Mouse (Mus musculus): ENCODE measurements around the gene Ppp6r2. TPM values are rescaled to one million over a fixed set of nuclear protein-coding genes. Genes with fewer than 3 reads are reported as not detected.

The Ppp6r2 gene
- polyA plus RNA-seq, 1 experiment: 299 TPM

GRCm38 (mm10) chr15:89288227-89288767 lies 76.9 kb downstream of the Ppp6r2 start:
- WGBS: 98% methylated on average over 23 of the region's 23 CpGs
- H3K27me3 ChIP-seq (ENCODE audit: control insufficient read depth, insufficient read depth, low read length): no peaks in the 10 kb centered on the region
- H3K4me3 ChIP-seq (ENCODE audit: control insufficient read depth, insufficient read depth, low read length): no peak overlapping the region
- peaks cover 44% of the 10 kb centered on the region for H3K36me3 ChIP-seq (ENCODE audit: control insufficient read depth, insufficient read depth, low read length)
- no peak overlapping the region for H3K27ac ChIP-seq (ENCODE audit: control insufficient read depth, insufficient read depth, low read length)
- DNase-seq: no peak
- no peak for TF ChIP-seq POLR2A (IDR thresholded peaks at IDR 0.05; ENCODE audit: control insufficient read depth, extremely low read depth, insufficient read depth, low read length, poor library complexity)
- TF ChIP-seq CTCF (IDR thresholded peaks at IDR 0.05; ENCODE audit: borderline replicate concordance, control insufficient read depth, extremely low read depth, insufficient read depth, low read length, poor library complexity): no peak
- peaks cover 18% of the 10 kb centered on the region for H3K4me1 ChIP-seq (replicated peaks; ENCODE audit: control insufficient read depth, insufficient read depth, low read length)

GRCm38 (mm10) chr15:89289455-89289854 lies 78.1 kb downstream of the Ppp6r2 start:
- DNase-seq: no peak
- Histone ChIP-seq H3K27ac (ENCODE audit: control insufficient read depth, insufficient read depth, low read length) (no peak overlapping the region), H3K4me3 (ENCODE audit: control insufficient read depth, insufficient read depth, low read length) (no peak overlapping the region), H3K27me3 (ENCODE audit: control insufficient read depth, insufficient read depth, low read length) (no peaks in the 10 kb centered on the region), H3K36me3 (ENCODE audit: control insufficient read depth, insufficient read depth, low read length) (peaks cover 55% of the 10 kb centered on the region), H3K4me1 (replicated peaks; ENCODE audit: control insufficient read depth, insufficient read depth, low read length) (peaks cover 16% of the 10 kb centered on the region)
- TF ChIP-seq POLR2A (IDR thresholded peaks at IDR 0.05; ENCODE audit: control insufficient read depth, extremely low read depth, insufficient read depth, low read length, poor library complexity): no peak
- no peak for TF ChIP-seq CTCF (IDR thresholded peaks at IDR 0.05; ENCODE audit: borderline replicate concordance, control insufficient read depth, extremely low read depth, insufficient read depth, low read length, poor library complexity)
- 99% methylated on average over 11 of the region's 11 CpGs for WGBS

GRCm38 (mm10) chr15:89291521-89291920 lies 80.2 kb downstream of the Ppp6r2 start:
- 93% methylated on average over 3 of the region's 3 CpGs for WGBS
- H3K27ac ChIP-seq (ENCODE audit: control insufficient read depth, insufficient read depth, low read length): no peak overlapping the region
- peaks cover 76% of the 10 kb centered on the region for H3K36me3 ChIP-seq (ENCODE audit: control insufficient read depth, insufficient read depth, low read length)
- no peak for TF ChIP-seq POLR2A (IDR thresholded peaks at IDR 0.05; ENCODE audit: control insufficient read depth, extremely low read depth, insufficient read depth, low read length, poor library complexity)
- no peak for TF ChIP-seq CTCF (IDR thresholded peaks at IDR 0.05; ENCODE audit: borderline replicate concordance, control insufficient read depth, extremely low read depth, insufficient read depth, low read length, poor library complexity)
- H3K27me3 ChIP-seq (ENCODE audit: control insufficient read depth, insufficient read depth, low read length): no peaks in the 10 kb centered on the region
- no peak overlapping the region for H3K4me3 ChIP-seq (ENCODE audit: control insufficient read depth, insufficient read depth, low read length)
- H3K4me1 ChIP-seq (replicated peaks; ENCODE audit: control insufficient read depth, insufficient read depth, low read length): peaks cover 7% of the 10 kb centered on the region; the same call in 1 of the 2 replicates
- no peak for DNase-seq

GRCm38 (mm10) chr15:89292795-89293194 lies 81.4 kb downstream of the Ppp6r2 start:
- no peak for DNase-seq
- Histone ChIP-seq H3K27ac (ENCODE audit: control insufficient read depth, insufficient read depth, low read length) (no peak overlapping the region), H3K36me3 (ENCODE audit: control insufficient read depth, insufficient read depth, low read length) (peaks cover 79% of the 10 kb centered on the region), H3K4me3 (ENCODE audit: control insufficient read depth, insufficient read depth, low read length) (no peak overlapping the region), H3K27me3 (ENCODE audit: control insufficient read depth, insufficient read depth, low read length) (no peaks in the 10 kb centered on the region), H3K4me1 (replicated peaks; ENCODE audit: control insufficient read depth, insufficient read depth, low read length) (0 out of 2 replicates have a peak, but pooled peaks cover under 1% of the 10 kb centered on the region)
- TF ChIP-seq POLR2A (IDR thresholded peaks at IDR 0.05; ENCODE audit: control insufficient read depth, extremely low read depth, insufficient read depth, low read length, poor library complexity): no peak
- TF ChIP-seq CTCF (IDR thresholded peaks at IDR 0.05; ENCODE audit: borderline replicate concordance, control insufficient read depth, extremely low read depth, insufficient read depth, low read length, poor library complexity): no peak
- 80% methylated on average over 2 of the region's 2 CpGs for whole genome bisulfite sequencing

- Histone ChIP-seq H3K4me3 (ENCODE audit: control insufficient read depth, insufficient read depth, low read length) (no peak overlapping the region), H3K36me3 (ENCODE audit: control insufficient read depth, insufficient read depth, low read length) (peaks cover 70% of the 10 kb centered on the region), H3K27me3 (ENCODE audit: control insufficient read depth, insufficient read depth, low read length) (no peaks in the 10 kb centered on the region), H3K27ac (ENCODE audit: control insufficient read depth, insufficient read depth, low read length) (no peak overlapping the region), H3K4me1 (replicated peaks; ENCODE audit: control insufficient read depth, insufficient read depth, low read length) (no peaks in the 10 kb centered on the region)
- 97% methylated on average over 10 of the region's 10 CpGs for WGBS
- no peak for TF ChIP-seq CTCF (IDR thresholded peaks at IDR 0.05; ENCODE audit: borderline replicate concordance, control insufficient read depth, extremely low read depth, insufficient read depth, low read length, poor library complexity)
- no peak for TF ChIP-seq POLR2A (IDR thresholded peaks at IDR 0.05; ENCODE audit: control insufficient read depth, extremely low read depth, insufficient read depth, low read length, poor library complexity)
- no peak for DNase-seq
Observed at GRCm38 (mm10) chr15:89293778-89294177, 82.4 kb downstream of the Ppp6r2 start.

GRCm38 (mm10) chr15:89295580-89296165 lies 84.3 kb downstream of the Ppp6r2 start:
- Histone ChIP-seq H3K4me1 (replicated peaks; ENCODE audit: control insufficient read depth, insufficient read depth, low read length) (no peaks in the 10 kb centered on the region), H3K4me3 (ENCODE audit: control insufficient read depth, insufficient read depth, low read length) (no peak overlapping the region), H3K27ac (ENCODE audit: control insufficient read depth, insufficient read depth, low read length) (no peak overlapping the region), H3K27me3 (ENCODE audit: control insufficient read depth, insufficient read depth, low read length) (no peaks in the 10 kb centered on the region), H3K36me3 (ENCODE audit: control insufficient read depth, insufficient read depth, low read length) (peaks cover 76% of the 10 kb centered on the region)
- TF ChIP-seq POLR2A (IDR thresholded peaks at IDR 0.05; ENCODE audit: control insufficient read depth, extremely low read depth, insufficient read depth, low read length, poor library complexity) (no peak), CTCF (IDR thresholded peaks at IDR 0.05; ENCODE audit: borderline replicate concordance, control insufficient read depth, extremely low read depth, insufficient read depth, low read length, poor library complexity) (no peak)
- WGBS: 97% methylated on average over 8 of the region's 8 CpGs
- DNase-seq: no peak

All from thymus, adult 2 months (tissue).